Mouse (Mus musculus) Muller cell, postnatal 12 days (primary cell): ENCODE data around the gene Ston1.
A peak's percentile ranks its signal among the peaks of the same experiment; 100 is the strongest.

ENCODE experiments used
- DNase-seq: peaks from one replicate; pipeline ENCODE4 v3.0.0-alpha.2; 2015; ENCODE audit errors: inconsistent ontology term

Ston1 gene

DNA sequence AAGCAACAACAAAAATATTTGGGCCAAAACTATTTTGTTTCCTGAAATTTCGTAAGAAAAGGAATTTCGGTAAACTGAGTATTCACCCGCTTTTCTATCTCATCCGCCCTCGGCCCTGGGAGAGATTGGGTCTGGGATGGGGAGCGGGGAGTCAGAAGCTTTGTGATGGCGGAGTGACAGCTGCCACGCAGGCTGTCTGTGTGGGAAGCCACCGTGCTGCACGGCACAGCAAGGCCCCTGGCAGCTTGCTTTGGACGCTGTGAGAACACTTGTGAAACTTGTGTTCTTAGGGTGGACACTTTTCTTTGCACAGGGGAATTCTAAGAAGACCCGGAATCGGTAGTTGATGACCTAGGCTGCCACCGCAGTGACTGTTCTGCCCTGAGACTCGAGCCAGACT is 10.1 kb upstream of the Ston1 start:
- no peak for DNase-seq

DNA sequence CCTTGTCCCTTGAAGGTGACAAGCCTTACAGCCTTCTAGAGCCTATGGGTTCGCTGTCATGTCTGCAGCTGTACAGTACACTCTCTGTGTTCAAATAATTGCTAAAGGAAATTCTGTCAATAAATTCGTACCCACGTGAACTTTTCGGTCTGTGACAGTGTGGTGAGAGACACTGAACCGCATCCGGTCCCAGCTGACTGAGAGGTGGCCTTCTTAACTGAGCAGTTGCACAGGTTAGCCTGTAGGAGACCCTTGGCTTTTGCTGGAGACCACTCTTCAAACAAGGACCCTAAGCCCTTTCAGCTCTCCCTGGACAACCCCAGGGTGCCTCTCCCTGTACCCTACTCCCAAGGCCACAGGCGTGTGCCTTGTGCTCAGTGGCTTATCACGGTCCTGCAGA is 9.3 kb upstream of the Ston1 start:
- DNase-seq, result no peak

DNA sequence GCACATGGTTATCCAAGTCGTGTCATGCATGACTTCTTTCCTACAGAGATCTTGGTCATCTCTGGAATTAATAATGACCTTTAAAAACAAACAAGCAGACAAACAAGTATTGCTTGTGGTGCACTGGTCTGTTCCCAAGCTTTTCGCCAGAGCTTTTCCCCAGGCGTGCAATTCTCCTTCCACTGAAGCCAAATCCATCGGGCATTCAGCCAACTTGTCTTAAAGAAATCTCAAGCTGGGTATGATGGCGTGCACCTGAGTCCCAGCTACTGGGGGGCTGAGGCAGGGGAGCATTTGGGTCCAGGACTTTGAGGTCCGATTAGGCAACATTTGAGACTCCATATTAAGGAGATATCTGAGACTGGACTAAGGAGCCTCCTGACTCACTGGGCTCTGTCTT is 7.2 kb upstream of the Ston1 start:
- DNase-seq, result no peak

DNA sequence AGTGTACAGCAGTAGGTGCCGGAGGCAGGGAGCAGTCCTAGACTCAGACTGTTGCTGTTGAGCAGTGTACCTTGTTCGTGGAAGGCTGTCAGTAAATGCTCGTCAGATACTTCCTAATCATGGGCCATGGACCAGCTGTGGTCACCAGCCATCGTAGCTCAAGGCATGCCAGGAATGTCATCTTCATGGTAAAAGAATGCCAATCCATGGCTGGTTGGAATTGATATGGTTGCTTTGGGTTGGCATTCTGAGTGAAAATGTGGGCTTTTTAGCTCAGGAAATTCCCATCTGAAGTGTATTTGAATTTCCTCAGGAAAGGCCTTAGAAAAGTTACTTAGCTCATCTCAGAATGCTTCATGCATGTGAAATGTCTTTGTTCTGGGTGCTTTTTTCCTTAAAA is 2.4 kb upstream of the Ston1 start:
- peak; percentile 81 for DNase-seq

DNA sequence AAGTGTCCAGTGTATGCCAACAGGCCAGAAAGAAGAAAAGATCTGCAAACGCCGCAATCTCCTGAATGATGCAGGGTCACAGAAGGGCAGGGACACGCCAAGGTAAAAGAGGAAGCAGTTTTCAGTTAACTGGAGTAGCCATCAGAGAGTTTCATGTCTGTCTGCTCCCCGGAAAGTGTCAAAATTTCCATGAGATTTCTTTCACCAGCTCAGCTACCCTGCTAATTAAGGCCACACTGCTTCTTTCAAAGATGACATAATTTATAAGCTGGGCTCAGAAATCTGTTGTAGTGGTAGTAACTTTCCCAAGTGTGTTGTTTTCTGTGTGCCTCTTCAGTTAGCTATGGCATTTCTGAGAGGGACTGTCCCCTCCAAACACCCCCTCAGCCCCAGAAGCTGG is 1.4 kb upstream of the Ston1 start:
- DNase-seq, result peak; percentile 6

DNA sequence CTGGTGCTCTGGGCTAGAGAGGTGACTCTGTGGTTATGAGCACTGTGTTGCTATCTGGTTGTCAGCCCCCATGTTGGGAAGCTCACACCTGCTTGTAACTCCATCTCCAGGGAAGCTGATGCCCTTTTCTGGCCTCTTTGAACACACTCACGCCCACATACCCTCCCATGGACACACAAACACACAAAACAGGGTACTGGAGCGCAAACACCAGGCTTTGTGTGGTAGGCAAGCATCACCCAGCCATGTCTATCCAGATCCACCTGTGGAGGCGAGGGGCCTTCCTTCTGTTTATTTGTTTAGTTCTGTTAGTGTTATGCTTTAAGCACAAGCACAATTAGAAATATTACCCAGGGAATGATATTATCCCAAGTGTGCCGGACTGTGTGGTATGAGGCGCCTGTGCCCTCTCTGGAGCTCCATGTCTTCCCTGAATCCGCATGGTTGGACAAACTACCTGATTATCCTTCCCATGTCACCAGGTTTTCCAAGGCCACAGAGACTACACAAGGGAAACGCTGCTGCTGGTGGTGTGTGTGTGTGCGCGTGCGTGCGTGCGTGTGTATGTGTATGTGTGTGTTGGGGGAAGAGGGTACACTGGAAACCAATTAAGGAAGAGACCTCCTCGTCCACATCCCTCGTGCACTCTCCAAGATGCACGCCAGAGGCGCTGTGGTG is 801 bp upstream of the Ston1 start:
- DNase-seq, result no peak

DNA sequence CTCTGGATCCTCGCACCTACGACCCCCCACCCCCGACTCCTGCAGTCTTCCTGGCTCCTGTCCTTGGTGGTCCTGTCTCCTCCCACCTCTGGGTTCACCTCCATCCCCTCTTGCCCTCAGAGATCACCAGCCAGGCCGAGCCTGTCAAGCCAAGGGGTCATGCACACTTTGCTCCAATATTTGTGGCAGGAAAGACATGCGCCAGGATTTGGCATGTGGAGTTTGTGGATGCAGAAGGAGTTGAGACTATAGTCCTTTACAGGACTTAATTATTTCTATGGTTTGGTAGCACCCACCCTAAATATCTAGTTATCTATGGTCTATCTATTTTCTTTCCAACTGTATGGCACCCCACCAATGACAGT is 554 bp downstream of the Ston1 start:
- DNase-seq, result no peak

DNA sequence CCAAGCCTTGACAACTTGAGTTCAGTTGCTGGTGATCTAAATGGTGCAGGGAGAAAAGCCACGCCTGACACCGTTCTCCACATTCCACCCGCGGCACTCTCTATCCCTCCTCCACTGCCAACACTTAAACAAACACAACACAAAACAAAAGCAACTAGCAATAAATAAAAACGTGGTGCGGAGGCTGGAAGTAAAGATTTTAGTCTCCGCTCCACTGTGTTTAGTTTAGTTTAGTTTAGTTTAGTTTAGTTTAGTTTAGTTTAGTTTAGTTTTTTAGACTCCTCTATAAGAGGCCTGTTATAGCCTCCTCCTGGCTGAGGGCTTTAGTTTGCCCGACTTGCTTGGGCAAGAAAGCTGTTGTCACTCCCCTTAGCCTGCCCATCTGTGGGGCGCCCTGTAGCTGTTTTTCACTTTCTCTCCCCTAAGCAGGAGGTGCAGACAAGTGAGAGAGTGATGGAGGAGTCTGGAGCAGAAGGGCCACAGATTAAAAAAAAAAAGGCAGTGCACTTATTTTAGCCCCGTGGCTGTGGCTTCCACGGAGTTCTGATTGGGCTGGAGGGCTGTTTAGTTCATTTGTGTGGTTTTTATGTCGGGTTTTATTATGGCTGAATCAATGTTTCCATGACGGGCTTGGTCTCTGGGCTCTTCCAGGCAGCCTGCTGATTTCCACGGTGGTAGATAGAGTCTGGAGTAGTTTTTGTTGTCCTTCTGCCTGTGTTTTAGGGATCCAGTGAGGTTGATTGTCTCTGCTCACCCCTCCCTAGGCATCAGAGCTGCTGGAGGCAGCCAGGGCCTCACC is 1.3 kb downstream of the Ston1 start:
- peak; percentile 74 for DNase-seq

DNA sequence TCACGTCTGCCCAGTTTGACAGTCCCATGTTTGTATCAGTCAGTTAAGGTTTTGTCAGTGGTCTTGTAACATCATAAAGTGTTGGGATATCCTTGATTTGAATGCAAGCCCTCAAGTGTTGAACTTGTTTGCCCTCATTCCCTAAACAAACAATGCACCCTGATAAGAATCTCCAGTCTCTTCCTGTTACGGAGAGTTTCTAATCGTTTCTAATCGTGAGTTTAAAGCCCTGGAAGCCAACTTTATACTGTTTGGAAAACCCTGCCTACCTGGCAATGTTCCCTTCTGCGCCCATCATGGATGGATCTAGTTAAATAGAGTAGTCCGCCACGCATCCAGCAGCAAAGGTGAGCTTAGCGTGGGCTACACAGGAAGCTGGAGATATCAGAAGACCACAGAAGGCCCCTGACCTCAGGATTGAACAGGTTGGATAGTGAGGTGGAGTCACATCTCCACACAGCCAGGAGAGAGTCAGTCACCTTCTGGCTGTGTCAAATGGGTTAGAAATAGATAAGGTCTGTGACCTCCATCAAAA is 3.1 kb downstream of the Ston1 start:
- no peak for DNase-seq

DNA sequence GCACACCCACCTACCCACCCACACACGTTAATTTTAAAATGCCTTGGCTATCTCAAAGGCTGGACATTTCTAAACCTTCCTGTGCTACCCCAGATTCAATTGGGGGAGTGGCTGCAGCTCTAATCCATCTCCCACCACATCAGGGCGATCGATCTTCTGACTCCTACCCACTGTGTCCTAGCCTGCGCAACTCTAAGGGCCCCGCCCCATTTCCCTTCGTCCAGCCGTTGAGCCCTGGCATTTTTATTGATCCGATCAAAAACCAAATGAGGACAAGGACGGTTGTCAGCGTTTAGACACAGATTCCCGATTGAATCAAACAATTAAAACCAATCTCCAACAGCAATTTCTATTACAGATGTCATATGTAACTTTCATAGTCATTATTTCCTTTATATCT is 6.5 kb downstream of the Ston1 start:
- no peak for DNase-seq

DNA sequence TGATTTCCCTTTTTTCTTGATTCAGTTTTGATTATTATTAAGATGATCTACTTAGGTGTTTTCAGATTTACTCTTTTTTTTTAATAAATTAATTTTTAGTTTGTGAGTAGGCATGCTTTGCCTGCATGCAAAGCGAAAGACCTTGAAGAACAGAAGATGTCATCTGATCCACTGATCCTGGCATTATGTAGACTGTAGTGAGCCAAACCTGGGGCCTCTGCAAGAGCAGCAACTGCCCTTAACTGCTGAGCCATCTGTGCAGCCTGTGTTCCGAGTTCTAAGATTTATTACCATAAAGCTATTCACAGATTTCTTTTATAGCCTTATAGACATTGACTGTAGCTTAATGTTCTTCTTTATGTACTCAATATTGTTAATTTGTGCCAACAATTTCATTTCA is 8.6 kb downstream of the Ston1 start:
- DNase-seq, result no peak

DNA sequence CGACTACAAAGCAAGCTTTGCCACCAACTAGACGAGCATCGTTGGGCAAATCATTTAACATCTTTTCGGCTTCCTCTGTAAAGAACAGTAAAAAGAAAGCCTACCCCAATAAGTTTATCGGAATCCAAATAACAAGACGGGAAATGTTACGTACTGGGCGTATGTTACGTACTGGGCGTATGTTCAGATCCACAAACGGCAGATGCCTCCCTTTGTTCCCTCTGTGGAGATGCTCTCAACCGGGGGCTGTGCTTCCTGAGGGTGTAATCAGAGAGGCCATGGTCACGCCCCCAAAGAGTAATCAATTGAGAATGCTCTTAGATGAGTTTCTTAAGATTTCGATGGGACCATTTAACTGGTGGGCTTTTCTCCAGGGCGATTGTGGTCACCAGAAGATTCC is 11.9 kb downstream of the Ston1 start:
- DNase-seq, result no peak

DNA sequence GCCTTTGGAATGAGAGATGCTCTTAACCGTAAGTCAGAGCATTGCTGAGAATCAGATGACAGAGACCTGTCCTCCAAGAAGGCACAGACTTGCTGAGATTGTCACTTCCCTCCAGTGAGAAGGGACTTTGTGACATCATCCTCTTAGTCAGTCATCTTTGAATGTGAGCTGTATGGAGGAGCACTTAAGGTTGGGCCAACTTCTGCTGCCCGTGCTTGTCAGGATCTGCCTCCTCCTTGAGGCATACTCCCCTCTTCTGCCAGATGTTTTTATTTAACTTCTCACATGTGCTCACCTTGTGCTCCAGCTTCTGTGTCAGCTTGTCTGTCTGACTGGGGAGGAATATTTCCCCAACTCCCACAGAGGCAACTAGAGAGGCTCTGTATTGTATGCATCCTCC is 13.6 kb downstream of the Ston1 start:
- no peak for DNase-seq

DNA sequence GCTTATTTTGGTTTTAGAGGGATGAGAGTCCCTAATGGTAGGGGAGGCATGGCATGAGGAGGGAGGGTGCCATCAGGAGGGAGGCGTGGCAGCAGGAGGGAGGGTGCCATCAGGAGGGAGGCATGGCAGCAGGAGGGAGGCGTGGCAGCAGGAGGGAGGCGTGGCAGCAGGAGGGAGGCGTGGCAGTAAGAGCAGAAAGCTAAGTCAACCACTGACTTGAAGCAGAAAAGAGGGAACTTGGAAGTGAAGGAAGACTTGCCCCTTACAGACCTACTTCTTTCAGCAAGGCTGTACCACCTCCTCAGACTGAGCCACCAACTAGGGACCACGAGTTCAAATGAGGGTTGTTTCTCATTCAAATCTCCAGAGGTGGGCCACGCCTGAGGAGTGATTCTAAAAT is 15.7 kb downstream of the Ston1 start:
- no peak for DNase-seq

DNA sequence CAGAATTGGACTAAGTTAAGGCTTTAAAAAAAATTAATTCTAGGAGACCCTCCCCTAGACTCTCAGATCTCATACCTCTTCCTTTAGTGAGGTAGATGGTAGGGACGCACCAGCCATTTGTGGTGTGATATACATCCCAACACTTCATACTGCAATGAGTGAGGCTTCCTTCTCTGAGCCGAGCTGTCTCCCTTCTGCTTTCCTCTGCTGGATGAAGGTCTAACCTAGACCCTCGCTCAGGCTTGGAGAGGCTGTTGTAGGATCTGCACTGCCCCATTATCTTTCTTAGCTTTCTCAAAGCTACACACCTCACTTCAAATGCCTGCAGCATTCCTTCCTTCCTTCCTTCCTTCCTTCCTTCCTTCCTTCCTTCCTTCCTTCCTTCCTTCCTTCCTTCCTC is 16.2 kb downstream of the Ston1 start:
- DNase-seq, result no peak

DNA sequence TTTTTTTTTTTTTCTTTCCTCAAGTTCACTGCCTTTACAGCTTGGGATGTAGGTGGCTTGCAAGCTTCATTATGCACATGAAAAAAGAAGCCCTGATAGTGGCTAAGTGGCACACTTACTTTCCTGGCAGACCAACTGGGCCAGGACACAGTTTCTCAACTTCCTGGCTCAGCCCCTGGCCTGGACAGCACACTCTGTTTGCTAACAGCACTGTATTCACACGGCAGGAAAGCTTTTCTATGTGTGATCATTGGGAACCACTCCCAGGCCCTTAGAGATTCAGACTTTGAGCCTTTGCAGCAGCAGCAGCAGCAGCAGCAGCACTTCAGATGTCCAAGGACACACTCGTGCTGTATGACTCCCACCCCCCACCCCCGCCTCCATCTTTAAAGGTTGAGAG is 16.8 kb downstream of the Ston1 start:
- peak; percentile 54 for DNase-seq

DNA sequence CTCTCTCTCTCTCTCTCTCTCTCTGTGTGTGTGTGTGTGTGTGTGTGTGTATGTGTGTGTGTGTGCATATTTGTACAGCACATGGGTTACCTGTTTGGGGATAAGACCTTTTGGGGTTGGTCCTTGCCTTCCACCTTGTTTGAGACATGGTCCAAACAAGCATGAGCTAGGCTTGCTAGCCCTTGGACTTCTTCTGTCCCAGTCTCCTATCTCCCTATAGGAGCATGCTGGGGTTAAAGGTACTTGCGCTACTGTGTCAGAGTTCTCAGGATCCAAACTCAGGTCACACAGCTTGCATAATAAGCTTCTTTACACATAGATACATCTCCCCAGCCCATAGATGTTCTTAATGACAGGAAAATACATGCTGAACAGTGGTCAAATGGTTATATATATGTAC is 17.2 kb downstream of the Ston1 start:
- DNase-seq, result no peak

DNA sequence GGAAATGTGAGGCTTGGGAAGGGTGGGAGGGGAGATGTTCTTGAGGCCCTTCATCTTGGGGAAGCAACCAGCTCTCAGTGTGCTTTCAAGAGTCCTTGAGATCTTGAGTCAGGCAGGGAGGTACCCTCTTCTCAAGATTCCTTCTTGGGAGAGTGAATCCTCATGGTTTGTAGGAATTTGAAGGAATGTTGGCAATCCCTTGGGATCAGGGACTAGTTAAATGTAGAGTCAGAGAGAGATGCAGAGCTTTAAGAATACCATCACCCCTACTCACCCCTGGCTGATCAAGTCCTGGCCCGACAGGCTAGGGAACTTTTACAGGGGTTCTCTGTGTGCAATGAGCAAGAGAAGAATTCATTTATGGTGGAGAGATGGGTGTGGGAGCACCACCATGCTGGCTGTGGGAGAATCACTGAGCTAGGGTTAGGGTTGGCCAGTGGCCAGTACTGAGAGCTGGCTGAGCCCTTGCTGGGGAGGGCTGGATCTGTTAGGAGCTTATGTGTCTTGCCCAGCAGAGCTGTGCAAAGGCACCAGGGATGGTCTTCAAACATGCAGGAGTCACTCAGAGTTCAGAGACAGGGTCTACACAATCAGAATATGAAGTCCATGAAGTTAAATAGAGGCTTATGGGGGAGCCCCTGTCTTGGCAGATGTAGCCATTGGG is 18.1 kb downstream of the Ston1 start:
- DNase-seq, result no peak

DNA sequence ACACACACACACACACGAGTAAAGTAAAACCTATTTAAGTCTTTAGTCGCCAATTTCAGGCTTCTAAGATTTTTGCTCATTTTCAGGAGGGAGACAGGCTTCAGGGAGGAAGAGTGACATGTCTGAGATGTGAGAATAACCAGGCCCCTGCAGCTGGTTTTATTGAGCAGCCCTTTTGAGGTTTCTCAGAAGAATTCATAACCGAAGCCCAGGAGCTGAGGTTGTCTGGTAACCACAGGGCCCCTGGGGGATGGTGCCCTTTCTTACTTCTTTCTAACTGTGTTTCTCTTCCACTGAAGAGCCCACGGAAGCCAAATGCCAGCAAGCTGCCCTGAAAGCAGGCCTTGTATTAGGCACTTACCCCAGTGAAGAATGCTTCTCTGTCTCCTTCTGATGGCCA is 23.5 kb downstream of the Ston1 start:
- no peak for DNase-seq

DNA sequence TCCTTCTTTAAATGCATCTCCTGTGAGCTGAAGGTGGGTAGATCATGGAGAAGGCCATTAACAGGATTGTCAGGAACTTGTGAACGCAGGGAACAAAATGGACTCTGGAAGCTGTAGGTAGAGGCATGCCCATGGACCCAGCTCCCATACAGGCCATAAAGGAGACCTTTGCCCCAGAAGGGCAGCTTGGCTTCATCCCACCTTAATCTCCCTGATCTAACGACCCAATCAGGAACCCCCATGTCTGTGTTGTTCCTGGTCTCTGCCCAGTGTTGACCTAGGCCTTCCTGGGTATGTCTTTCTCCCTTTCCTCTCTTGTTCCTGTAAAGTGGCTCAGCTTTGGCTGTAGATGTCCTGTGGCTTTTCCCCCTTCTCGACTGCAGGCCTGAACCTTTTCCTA is 23.9 kb downstream of the Ston1 start:
- DNase-seq, result no peak

DNA sequence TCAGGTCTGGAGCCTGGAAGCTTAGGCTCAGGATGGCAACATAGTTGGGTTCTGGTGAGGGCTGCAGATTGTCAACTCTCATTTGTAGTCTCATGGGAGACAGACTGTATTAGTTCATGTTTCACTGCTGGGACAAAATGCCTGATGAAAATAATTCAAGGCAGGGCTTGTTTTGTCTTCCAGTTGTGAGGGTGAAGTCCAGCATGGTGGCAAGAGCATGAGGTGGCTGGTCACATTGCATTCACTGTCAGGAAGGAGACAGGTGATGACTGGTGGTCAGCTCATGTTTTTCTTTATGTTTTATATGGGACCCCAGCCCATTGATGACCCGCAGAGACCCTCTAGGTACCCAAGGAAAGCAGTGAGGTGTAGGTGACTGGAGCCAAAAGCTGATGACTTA is 25.2 kb downstream of the Ston1 start:
- no peak for DNase-seq

DNA sequence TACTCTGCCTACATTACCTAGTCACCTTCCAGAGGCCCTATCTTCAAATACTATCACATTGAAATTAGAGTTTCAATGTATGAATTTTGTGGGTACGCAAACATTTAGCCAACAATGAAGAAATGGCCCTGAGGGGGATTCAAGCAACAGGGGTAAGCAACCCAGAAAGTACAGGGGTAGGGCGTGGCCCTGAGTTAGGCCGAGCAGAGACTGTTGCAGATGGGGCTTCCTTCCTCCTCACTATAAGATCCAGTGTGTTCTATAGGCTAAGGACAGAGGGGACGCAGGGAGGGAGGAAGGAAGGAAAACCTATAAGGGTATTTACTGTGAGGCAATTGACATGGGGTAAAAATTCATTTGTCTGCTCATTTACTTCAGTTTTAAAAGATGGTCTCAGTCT is 26.9 kb downstream of the Ston1 start:
- DNase-seq, result no peak

DNA sequence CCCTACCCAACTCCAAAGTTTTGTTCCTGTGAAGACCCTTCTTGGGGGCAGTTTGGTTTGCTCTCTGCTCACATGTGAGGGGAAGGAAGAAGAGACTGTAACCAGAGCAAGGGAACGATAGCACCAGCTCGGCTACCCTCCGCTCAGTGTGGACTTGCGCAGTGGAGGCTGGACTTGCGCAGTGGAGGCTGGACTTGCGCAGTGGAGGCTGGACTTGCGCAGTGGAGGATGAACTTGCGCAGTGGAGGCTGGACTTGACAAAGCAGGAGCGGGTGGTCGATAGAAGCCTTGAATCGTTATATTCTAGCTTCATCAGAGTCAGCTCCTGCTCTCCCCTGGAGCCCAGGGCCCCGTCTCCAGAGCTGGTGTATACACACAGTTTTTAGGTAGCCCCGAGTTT is 27.9 kb downstream of the Ston1 start:
- DNase-seq, result no peak
